Mouse (Mus musculus): ENCODE results near the gene Ap2a2.
"Not testable (repeated sequence)": the region's sequence is repeated elsewhere in the genome, so short reads cannot be mapped to it uniquely, and the experiment has no call there.

Ap2a2 gene

GRCm38 (mm10) chr7:141559726-141560325 is 2.1 kb upstream of the Ap2a2 start:
- no peak for DNase-seq (ENCODE audit: low read depth, low spot score)

GRCm38 (mm10) chr7:141560471-141560870 is 1.5 kb upstream of the Ap2a2 start:
- no peak for DNase-seq (ENCODE audit: low read depth, low spot score)

GRCm38 (mm10) chr7:141562421-141562851 is 463 bp downstream of the Ap2a2 start:
- no peak for DNase-seq (ENCODE audit: low read depth, low spot score)

GRCm38 (mm10) chr7:141562852-141563427 is 967 bp downstream of the Ap2a2 start:
- DNase-seq (ENCODE audit: low read depth, low spot score) = no peak

DNA sequence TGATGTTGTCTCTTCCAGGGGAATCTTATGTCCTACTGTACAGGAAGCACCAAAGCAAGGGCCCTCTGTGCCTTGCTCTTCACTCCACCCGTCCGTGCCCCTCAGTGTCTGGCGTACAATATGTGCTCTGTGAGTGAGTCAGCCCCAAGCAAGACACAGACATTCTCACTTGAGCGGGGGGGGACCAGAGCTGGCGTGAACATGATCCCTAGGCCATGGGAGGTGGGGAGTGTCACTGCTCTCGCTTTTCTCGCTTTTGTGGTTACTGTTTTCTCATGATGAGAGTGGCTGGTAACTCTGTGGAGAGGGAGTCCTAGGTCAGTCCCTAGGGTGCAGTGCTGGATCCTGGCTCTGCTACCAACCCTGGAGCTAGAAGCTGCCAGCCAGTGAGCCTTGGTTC is 2.6 kb downstream of the Ap2a2 start:
- DNase-seq (ENCODE audit: low read depth, low spot score) = no peak

DNA sequence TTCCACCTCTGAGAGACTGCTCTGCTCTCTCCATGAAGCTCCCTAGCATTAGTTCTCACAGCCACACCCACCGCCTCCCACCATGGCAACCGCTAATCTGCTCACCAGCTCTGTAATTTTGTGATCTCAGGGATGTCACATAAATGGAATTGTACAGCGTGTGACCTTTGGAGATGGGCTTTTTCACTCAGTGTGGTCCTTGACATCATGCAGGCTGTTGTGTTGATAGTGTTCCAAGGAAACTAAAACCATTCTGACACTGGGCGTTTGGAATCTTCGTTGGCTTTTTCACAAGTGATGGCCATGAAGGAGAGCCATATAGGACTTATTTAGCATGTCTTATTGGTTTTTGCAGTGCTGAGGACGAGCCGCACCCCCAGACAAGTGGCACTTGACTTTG is 4.6 kb downstream of the Ap2a2 start:
- DNase-seq (ENCODE audit: low read depth, low spot score) = no peak

- no peak for DNase-seq (ENCODE audit: low read depth, low spot score)
These were observed 7.4 kb downstream of the Ap2a2 start for GRCm38 (mm10) chr7:141569283-141569803.

GRCm38 (mm10) chr7:141569916-141570315 is 7.9 kb downstream of the Ap2a2 start:
- DNase-seq (ENCODE audit: low read depth, low spot score) = no peak

- DNase-seq (ENCODE audit: low read depth, low spot score) = no peak
These were observed 8.8 kb downstream of the Ap2a2 start for GRCm38 (mm10) chr7:141570625-141571295.

DNA sequence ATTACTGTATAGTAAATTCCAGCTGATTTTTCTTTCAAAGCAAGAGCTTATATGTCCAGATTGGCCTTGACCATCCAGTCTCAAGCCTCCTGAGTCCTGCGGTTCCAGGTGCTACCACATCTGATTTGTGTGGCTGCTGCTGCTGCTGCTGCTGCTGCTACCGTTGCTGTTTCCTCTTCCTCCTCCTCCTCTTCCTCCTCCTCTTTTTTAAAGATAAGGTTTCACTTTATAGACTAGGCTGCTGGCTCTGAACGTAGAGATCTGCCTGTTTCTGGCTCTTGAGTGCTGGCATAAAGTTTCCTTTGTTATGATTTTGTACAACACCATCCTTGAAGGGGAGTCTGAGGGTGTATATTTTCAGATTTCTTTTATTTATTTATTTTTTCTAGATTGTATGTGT is 12.1 kb downstream of the Ap2a2 start:
- no peak for DNase-seq (ENCODE audit: low read depth, low spot score)

- no peak for DNase-seq (ENCODE audit: low read depth, low spot score)
These were observed 13.5 kb downstream of the Ap2a2 start for GRCm38 (mm10) chr7:141575481-141575880.

DNA sequence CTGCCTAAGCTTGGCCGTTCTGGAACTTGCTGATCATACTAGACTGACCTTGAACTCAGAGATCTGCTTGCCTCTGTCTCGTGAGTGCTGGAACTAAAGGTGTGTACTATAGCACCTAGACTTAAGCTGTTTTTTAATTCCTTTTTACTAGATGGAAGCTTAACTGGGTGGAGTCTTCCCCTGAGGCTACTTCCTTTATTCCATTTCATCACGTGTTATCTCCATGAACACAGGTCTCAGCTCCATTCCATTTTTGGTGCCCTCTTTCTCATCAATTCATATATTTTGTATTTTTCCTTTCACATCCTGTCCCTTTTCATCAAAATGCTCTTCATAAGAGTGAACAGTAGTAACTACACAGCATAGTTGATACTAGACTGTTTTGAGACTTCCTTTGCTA is 15.8 kb downstream of the Ap2a2 start:
- DNase-seq (ENCODE audit: low read depth, low spot score) = no peak

GRCm38 (mm10) chr7:141578511-141578910 is 16.5 kb downstream of the Ap2a2 start:
- no peak for DNase-seq (ENCODE audit: low read depth, low spot score)

DNA sequence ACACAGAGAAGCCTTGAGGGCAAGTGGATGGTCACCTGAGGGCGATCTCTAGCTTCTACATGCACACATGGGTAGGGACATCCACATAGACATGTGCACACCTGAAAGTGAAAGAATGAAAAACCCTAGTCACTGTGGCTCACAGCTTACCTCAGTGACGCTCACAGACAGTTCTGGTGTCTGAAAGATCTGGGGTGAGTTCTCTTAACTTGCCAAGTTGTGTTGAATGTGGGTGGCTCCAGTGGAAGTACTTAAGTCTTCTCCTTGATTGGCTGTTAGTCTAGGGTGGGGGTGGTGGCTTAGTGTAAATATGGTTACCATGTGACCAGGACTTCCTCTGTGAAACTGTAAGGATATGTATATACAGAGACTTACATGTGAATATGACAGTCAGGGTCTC is 17.0 kb downstream of the Ap2a2 start:
- no peak for DNase-seq (ENCODE audit: low read depth, low spot score)

DNA sequence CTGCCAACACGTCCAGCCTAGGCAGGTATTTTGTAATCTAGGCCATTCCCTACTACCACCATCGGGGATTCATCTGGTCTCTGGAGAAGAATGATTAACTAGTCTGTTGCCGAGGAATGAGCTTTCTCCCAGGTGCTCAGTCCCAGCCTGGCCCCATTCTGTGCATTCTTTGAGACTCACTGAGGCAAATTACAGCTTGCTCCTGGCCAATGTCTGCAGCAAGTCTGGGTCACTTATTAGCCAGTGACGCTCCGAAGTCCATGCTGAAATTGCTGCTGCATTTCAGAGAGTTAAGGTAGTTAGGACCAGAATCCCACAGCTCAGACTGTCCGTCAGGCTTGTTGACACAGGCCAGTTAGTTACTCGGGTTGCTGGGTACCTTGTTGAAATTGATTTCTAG is 19.4 kb downstream of the Ap2a2 start:
- no peak for DNase-seq (ENCODE audit: low read depth, low spot score)

- no peak for DNase-seq (ENCODE audit: low read depth, low spot score)
These were observed 22.3 kb downstream of the Ap2a2 start for GRCm38 (mm10) chr7:141584048-141584841.

GRCm38 (mm10) chr7:141585288-141585687 is 23.3 kb downstream of the Ap2a2 start:
- no peak for DNase-seq (ENCODE audit: low read depth, low spot score)

GRCm38 (mm10) chr7:141585881-141586280 is 23.9 kb downstream of the Ap2a2 start:
- DNase-seq (ENCODE audit: low read depth, low spot score) = no peak

GRCm38 (mm10) chr7:141588890-141589289 is 26.9 kb downstream of the Ap2a2 start:
- no peak for DNase-seq (ENCODE audit: low read depth, low spot score)

GRCm38 (mm10) chr7:141590249-141590648 is 28.3 kb downstream of the Ap2a2 start:
- DNase-seq (ENCODE audit: low read depth, low spot score) = not testable (repeated sequence)

- no peak for DNase-seq (ENCODE audit: low read depth, low spot score)
These were observed 29.0 kb downstream of the Ap2a2 start for GRCm38 (mm10) chr7:141590959-141591358.

DNA sequence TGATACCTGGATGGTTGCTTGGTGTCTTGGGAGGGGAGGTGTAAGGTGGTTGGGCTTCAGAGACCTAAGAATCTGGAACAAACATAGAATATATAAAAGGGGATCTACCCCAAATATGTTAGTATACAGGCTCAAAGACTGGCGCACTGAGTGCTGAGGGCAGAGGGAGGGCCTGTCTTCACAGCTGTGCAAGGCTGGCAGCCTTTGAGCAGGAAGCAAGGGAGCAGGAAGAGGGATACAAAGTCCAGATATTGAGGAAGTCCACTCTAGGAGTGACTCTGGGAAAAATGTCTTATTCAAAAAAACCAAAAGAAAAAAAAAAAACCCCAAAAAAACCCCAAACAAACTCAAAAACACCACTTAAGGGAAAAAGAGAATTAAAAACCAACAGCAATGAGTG is 30.1 kb downstream of the Ap2a2 start:
- DNase-seq (ENCODE audit: low read depth, low spot score) = no peak
